Mouse (Mus musculus): ENCODE results near the gene Cdyl2. TPM values are rescaled to one million over a fixed set of nuclear protein-coding genes. Genes with fewer than 3 reads are reported as not detected.

Gene Cdyl2
- 2.4 and 2.5 TPM in 2 replicates for polyA plus RNA-seq (2012; rRNA removed)

DNA sequence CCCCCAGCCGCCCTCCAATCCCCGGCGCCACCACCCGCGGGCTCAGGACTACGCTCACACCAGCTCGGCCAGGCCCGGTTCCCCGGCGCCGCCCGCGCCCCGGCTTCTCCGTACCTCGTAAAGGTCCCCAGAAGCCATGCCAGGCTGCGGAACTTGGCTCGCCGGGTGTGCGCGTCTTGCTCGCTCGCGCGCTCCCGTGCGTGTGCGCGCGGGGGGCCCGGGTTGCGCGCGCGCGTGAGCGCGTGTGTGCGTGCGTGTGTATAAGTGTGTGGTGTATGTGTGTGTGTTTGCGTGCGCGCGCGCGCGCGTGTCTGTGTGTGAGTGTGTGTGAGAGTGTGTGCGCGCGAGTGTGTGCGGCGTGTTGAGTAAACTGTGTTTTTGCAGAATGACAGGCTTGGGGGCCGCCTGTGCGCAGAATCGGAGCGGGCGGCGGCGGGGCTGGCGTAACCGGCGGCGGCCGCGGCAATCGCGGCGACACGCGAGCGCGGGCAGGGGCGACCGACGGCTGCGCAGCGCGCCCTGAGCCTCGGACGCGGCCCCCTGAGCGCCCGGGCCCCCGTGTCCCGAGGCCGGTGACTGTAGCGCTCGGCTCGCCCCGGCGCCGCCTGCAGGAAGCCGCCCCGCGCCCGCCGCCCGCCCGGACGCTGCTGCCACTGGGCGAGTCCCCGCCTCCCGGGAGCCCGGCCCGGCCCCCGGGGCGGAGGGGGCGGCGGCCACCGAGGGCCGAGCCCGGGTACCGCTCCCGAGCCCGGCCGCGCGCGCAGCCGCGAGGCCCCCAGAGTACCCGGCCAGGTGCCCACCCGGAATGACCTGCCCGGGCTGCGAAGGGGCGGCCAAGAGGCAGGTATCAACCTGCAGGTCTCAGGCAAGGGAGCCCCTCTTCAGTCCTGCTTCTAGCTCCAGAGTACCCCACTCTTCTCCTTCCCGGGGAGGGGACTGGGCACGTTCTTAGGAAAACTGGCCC, at the start of gene Cdyl2:
Gene Cdyl2, minus strand, starts transcription at position 308 of the 964 bp plus-strand sequence.

Other genes starting within 250 kb of the Cdyl2 start
- gene Dynlrb2, start 228.0 kb downstream of the Cdyl2 start, polyA plus RNA-seq (2012; rRNA removed): 10.5 and 15.8 TPM in 2 replicates
- 10.2 and 11.7 TPM in 2 replicates for gene Cmc2, start 188.5 kb upstream of the Cdyl2 start, polyA plus RNA-seq (2012; rRNA removed)
- gene Cenpn, start 188.7 kb upstream of the Cdyl2 start, polyA plus RNA-seq (2012; rRNA removed): 6.6 and 7.8 TPM in 2 replicates
- gene Atmin, start 210.4 kb upstream of the Cdyl2 start, polyA plus RNA-seq (2012; rRNA removed): 21.7 and 21.8 TPM in 2 replicates
- gene 1700030J22Rik, start 246.0 kb upstream of the Cdyl2 start, polyA plus RNA-seq (2012; rRNA removed): 5.9 and 6.9 TPM in 2 replicates